8 mouse cellular contexts compared by ENCODE assay signal in the genomic region with DNA sequence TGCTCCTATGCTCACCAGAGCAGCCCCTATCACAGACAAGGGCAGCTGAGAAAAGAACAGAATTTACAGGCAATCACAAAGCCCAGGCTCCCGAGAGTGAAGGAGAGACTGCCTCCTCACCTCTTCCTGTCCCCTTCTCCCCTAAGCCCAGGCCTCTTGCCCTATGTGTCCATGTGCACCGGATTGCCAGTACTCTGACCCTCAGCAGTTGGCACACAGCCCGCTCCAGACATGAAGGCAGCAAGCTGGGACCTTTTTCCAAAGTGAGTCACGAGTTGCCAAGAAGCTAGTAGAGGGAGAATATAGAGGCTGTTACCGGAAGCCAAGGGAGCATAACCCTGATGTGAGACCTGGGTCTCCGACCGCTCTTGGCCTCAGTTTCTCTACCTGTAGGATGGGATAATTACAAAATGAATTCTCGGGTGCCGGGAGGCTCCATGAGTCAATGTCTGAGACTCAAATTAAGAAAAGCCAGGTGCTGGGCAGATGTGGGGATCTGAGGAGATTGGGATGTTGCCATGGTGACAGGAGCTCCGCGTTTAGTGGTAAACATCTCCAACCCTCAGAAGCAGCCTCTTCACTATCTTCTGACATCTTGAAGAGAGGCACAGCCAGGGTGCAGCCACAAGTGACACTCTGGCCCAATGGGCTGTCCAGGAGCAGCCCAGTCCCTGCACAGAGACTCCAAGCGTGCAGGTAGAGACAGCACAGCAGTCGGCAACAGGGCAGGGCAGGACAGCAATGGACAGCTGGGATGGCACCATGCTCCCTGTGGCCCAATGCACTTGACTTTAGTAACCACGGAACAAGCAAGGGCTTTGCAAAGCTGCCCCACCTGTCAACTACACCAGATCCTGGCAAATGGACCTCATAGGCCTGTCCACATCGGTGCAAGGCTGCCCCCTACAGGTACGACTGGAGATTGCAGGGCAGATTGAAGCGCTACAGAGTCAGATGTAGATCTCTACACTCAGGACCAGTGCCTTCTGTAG. TPM values are rescaled to one million over a fixed set of nuclear protein-coding genes. Genes with fewer than 3 reads are reported as not detected.
DNase-seq lines count a peak whose midpoint lies in the region; ATAC-seq and TF ChIP-seq lines count a peak whose summit lies in the region.

No protein-coding gene starts in this region.

- peak; percentile 100 for TF ChIP-seq CTCF in cortical plate, adult 2 months (IDR thresholded peaks at IDR 0.05; ENCODE audit: extremely low read depth, insufficient read depth, low read length)
- TF ChIP-seq CTCF in left cerebral cortex, adult 2 months (IDR thresholded peaks at IDR 0.05) = peak; percentile 100

- peak; percentile 83 for ATAC-seq in megakaryocyte, adult 5-6 weeks (ENCODE audit: poor library complexity, severe bottlenecking)

- H3K27ac ChIP-seq in cortical plate, adult 2 months (ENCODE audit: insufficient read depth, low read length) = no peak overlapping the region
- no peak overlapping the region for H3K27ac ChIP-seq in left cerebral cortex, adult 2 months

- intact Hi-C loops in left cerebral cortex, adult 2 months (cut with DNase I) = loop anchor here (1.0 to 5.0 kb wide), 4 partner anchors 162 to 402 kb away; no protein-coding TSS in a partner anchor

- peak; percentile 83 for DNase-seq in adipocyte (ENCODE audit: low spot score)
- peak; percentile 95 for DNase-seq in gastrocnemius, postnatal 10 days
- peak; percentile 63 for DNase-seq in hindlimb bud, embryonic 11.5 days (ENCODE audit: extremely low spot score, low read depth, low spot score)
- peak; percentile 85 to 96 for DNase-seq in left cerebral cortex, adult 2 months (ENCODE audit: extremely low spot score in 1 of 2, low spot score in 2 of 2)
- DNase-seq in right cerebral cortex, adult 18-20 months = peak; percentile 87
- peak; percentile 89 for DNase-seq in urinary bladder, adult 2 months (ENCODE audit: low spot score)

- H3K4me1 ChIP-seq in cortical plate, adult 2 months (ENCODE audit: control insufficient read depth, insufficient read depth, low read length) = 0 out of 2 replicates have a peak, but pooled peaks cover 2% of the 10 kb centered on the region

- no peak overlapping the region for H3K4me3 ChIP-seq in cortical plate, adult 2 months (ENCODE audit: insufficient read depth, low read length)
- no peak overlapping the region for H3K4me3 ChIP-seq in left cerebral cortex, adult 2 months

- no peak for TF ChIP-seq POLR2A in cortical plate, adult 2 months (IDR thresholded peaks at IDR 0.05; ENCODE audit: extremely low read depth, insufficient read depth, low read length)

RNA-seq across cellular contexts. Expression of a gene that starts 55.6 kb away (rescaled TPM):
- polyA plus RNA-seq in cortical plate, adult 2 months (2012; rRNA removed) = 10.1 and 10.3 TPM in 2 replicates
- 10 to 100 TPM; 12.3 to 12.7 TPM for total RNA-seq in gastrocnemius, postnatal 10 days (2021)
- 10 to 100 TPM; 13.8 to 14.1 TPM for total RNA-seq in left cerebral cortex, adult 2 months (2021)
- total RNA-seq in megakaryocyte, adult 5-6 weeks (2015) = 5.6 and 6.4 TPM in 2 replicates
- 4.4 and 5.4 TPM in 2 replicates for total RNA-seq in megakaryocyte, adult 5-6 weeks (2017)
- 9.1 and 9.4 TPM in 2 replicates for polyA plus RNA-seq in urinary bladder, adult 2 months (2012; rRNA removed)

RNA-seq across cellular contexts. Expression of a gene that starts 56.2 kb away (rescaled TPM):
- 34.6 and 36.9 TPM in 2 replicates for polyA plus RNA-seq in cortical plate, adult 2 months (2012; rRNA removed)
- total RNA-seq in gastrocnemius, postnatal 10 days (2021) = 1 to 10 TPM; 5.0 to 6.7 TPM
- 10 to 100 TPM; 52.7 to 53.7 TPM for total RNA-seq in left cerebral cortex, adult 2 months (2021)
- total RNA-seq in megakaryocyte, adult 5-6 weeks (2015) = 1.7 and 1.8 TPM in 2 replicates
- total RNA-seq in megakaryocyte, adult 5-6 weeks (2017) = 2.1 and 2.2 TPM in 2 replicates
- 7.4 and 11.5 TPM in 2 replicates for polyA plus RNA-seq in urinary bladder, adult 2 months (2012; rRNA removed)

Comparison
In these comparisons a context has a peak if more than half of its experiments do, and no peak if none do; other contexts are left out.
1. RNA of a gene that starts 56.2 kb away (total RNA-seq): 52.7 to 53.7 TPM in left cerebral cortex, adult 2 months; 5.0 to 6.7 TPM in gastrocnemius, postnatal 10 days and 1.7 to 2.2 TPM in megakaryocyte, adult 5-6 weeks; every median in the first group is over 4 times any median in the second.
2. Peak in every context shown above with its lines, with median percentiles within 50 percentile points of each other: DNase-seq.